In genomic region chr14:76556852-76557208, GRCm38 (mm10) we compare ENCODE assay signal across 8 mouse cellular contexts. TPM values are rescaled to one million over a fixed set of nuclear protein-coding genes. Genes with fewer than 3 reads are reported as not detected.
A peak's percentile ranks its signal among the peaks of the same experiment; 100 is the strongest.
DNase-seq lines count a peak whose midpoint lies in the region; ATAC-seq and TF ChIP-seq lines count a peak whose summit lies in the region.

Serp2 (minus strand) TSS chr14:76556889.

- H3K9ac ChIP-seq in kidney, postnatal 0 days (ENCODE audit: low read depth, low read length): peak within 1 kb of the TSS; percentile 72
- H3K9ac ChIP-seq in embryonic facial prominence, embryonic 11.5 days (replicated peaks; ENCODE audit: low read length): peak within 1 kb of the TSS; percentile 80
- peak within 1 kb of the TSS; percentile 65 for H3K9ac ChIP-seq in intestine, embryonic 14.5 days (ENCODE audit: low read length)
- peak within 1 kb of the TSS; percentile 89 for H3K9ac ChIP-seq in midbrain, embryonic 12.5 days (replicated peaks)

- no peaks in the 10 kb centered on the region for H3K4me1 ChIP-seq in kidney, postnatal 0 days (replicated peaks; ENCODE audit: insufficient read depth, low read length)
- peaks cover 2% of the 10 kb centered on the region for H3K4me1 ChIP-seq in embryonic facial prominence, embryonic 11.5 days (ENCODE audit: control insufficient read depth, insufficient read depth, low read length)
- H3K4me1 ChIP-seq in intestine, embryonic 14.5 days (replicated peaks; ENCODE audit: control insufficient read depth, insufficient read depth, low read length): peaks cover 12% of the 10 kb centered on the region; the same call in 1 of the 2 replicates
- H3K4me1 ChIP-seq in midbrain, embryonic 12.5 days: peaks cover 17% of the 10 kb centered on the region

- DNase-seq in kidney, postnatal 0 days (ENCODE audit: low spot score): no peak
- no peak for DNase-seq in kidney, adult 11 months
- DNase-seq in embryonic facial prominence, embryonic 11.5 days (ENCODE audit: low spot score): no peak
- DNase-seq in intestine, embryonic 14.5 days (ENCODE audit: low spot score): no peak
- DNase-seq in gastrocnemius, postnatal 4 days (ENCODE audit: low spot score in 2 of 2): no peak
- DNase-seq in ovary, postnatal 14 days (ENCODE audit: low spot score): no peak
- no peak for DNase-seq in embryo, embryonic 11 days

- ATAC-seq in kidney, postnatal 0 days (replicated peaks; ENCODE audit: low FRiP score, low read depth): peak; percentile 34
- ATAC-seq in embryonic facial prominence, embryonic 11.5 days (replicated peaks; ENCODE audit: insufficient number of reproducible peaks, low FRiP score, low TSS enrichment, low read depth): peak; percentile 29; the same call in 1 of the 2 replicates
- ATAC-seq in intestine, embryonic 14.5 days (replicated peaks; ENCODE audit: low FRiP score, low TSS enrichment, low read depth): no peak
- no peak for ATAC-seq in midbrain, embryonic 12.5 days (ENCODE audit: low FRiP score, low read depth)

- H3K36me3 ChIP-seq in kidney, postnatal 0 days (ENCODE audit: insufficient read depth, low read length): no peaks in the 10 kb centered on the region
- no peaks in the 10 kb centered on the region for H3K36me3 ChIP-seq in embryonic facial prominence, embryonic 11.5 days (replicated peaks; ENCODE audit: control insufficient read depth, insufficient read depth, low read depth, low read length)
- no peaks in the 10 kb centered on the region for H3K36me3 ChIP-seq in intestine, embryonic 14.5 days (ENCODE audit: control insufficient read depth, insufficient read depth, low read length)
- H3K36me3 ChIP-seq in midbrain, embryonic 12.5 days: no peaks in the 10 kb centered on the region

- H3K27ac ChIP-seq in kidney, postnatal 0 days: peak within 1 kb of the TSS; percentile 71; the same call in 1 of the 2 replicates
- H3K27ac ChIP-seq in embryonic facial prominence, embryonic 11.5 days (replicated peaks; ENCODE audit: low read depth, low read length): peak within 1 kb of the TSS; percentile 48
- H3K27ac ChIP-seq in intestine, embryonic 14.5 days (ENCODE audit: low read depth): peak within 1 kb of the TSS; percentile 72
- peak within 1 kb of the TSS; percentile 75 for H3K27ac ChIP-seq in midbrain, embryonic 12.5 days (replicated peaks)

- no peaks in the 10 kb centered on the region for H3K27me3 ChIP-seq in kidney, postnatal 0 days (ENCODE audit: insufficient read depth, low read length)
- no peaks in the 10 kb centered on the region for H3K27me3 ChIP-seq in embryonic facial prominence, embryonic 11.5 days (ENCODE audit: control insufficient read depth, insufficient read depth, low read length)
- no peaks in the 10 kb centered on the region for H3K27me3 ChIP-seq in intestine, embryonic 14.5 days (replicated peaks; ENCODE audit: control insufficient read depth, insufficient read depth, low read length)
- H3K27me3 ChIP-seq in midbrain, embryonic 12.5 days: peaks cover 17% of the 10 kb centered on the region

- peak within 1 kb of the TSS; percentile 95 for H3K4me2 ChIP-seq in kidney, postnatal 0 days (ENCODE audit: low read length)
- peak within 1 kb of the TSS; percentile 96 for H3K4me2 ChIP-seq in embryonic facial prominence, embryonic 11.5 days (ENCODE audit: low read depth, low read length)
- H3K4me2 ChIP-seq in intestine, embryonic 14.5 days (ENCODE audit: low read length): peak within 1 kb of the TSS; percentile 93
- H3K4me2 ChIP-seq in midbrain, embryonic 12.5 days (replicated peaks): peak within 1 kb of the TSS; percentile 89

- WGBS in kidney, postnatal 0 days: 10% methylated on average over 17 of the region's 17 CpGs
- WGBS in embryonic facial prominence, embryonic 11.5 days: 11% methylated on average over 17 of the region's 17 CpGs
- WGBS in intestine, embryonic 14.5 days: 8% methylated on average over 17 of the region's 17 CpGs
- 9% methylated on average over 16 of the region's 17 CpGs for WGBS in midbrain, embryonic 12.5 days

- TF ChIP-seq CTCF in kidney, postnatal 0 days (IDR thresholded peaks at IDR 0.05; ENCODE audit: low read depth): no peak

- peak within 1 kb of the TSS; percentile 57 for H3K4me3 ChIP-seq in kidney, postnatal 0 days (replicated peaks; ENCODE audit: low read depth, low read length)
- H3K4me3 ChIP-seq in embryonic facial prominence, embryonic 11.5 days (ENCODE audit: low read depth, low read length): peak within 1 kb of the TSS; percentile 66
- H3K4me3 ChIP-seq in intestine, embryonic 14.5 days (ENCODE audit: low read depth, low read length): peak within 1 kb of the TSS; percentile 64
- peak within 1 kb of the TSS; percentile 77 for H3K4me3 ChIP-seq in midbrain, embryonic 12.5 days

- H3K9me3 ChIP-seq in kidney, postnatal 0 days (replicated peaks; ENCODE audit: low read length): no peaks in the 10 kb centered on the region
- H3K9me3 ChIP-seq in embryonic facial prominence, embryonic 11.5 days (replicated peaks; ENCODE audit: control insufficient read depth, low read length): no peaks in the 10 kb centered on the region
- no peaks in the 10 kb centered on the region for H3K9me3 ChIP-seq in intestine, embryonic 14.5 days (ENCODE audit: control insufficient read depth, low read length)
- H3K9me3 ChIP-seq in midbrain, embryonic 12.5 days: no peaks in the 10 kb centered on the region

RNA-seq across cellular contexts. Expression of gene Serp2, which starts in this region (rescaled TPM):
- polyA plus RNA-seq in kidney, postnatal 0 days (2015; fragmentation: Nextera tagmentation; extraction: Ambion mirVana): 13.1 and 13.7 TPM in 2 replicates
- 23.7 and 26.7 TPM in 2 replicates for polyA plus RNA-seq in embryonic facial prominence, embryonic 11.5 days (2014; fragmentation: Nextera tagmentation; extraction: Ambion mirVana)
- polyA plus RNA-seq in intestine, embryonic 14.5 days (2014; fragmentation: Nextera tagmentation; extraction: Ambion mirVana): 13.0 and 13.6 TPM in 2 replicates
- polyA plus RNA-seq in midbrain, embryonic 12.5 days (2016; fragmentation: Nextera tagmentation; extraction: Ambion mirVana): 52.7 and 56.6 TPM in 2 replicates
- 1 to 10 TPM; 3.2 to 3.8 TPM for total RNA-seq in gastrocnemius, postnatal 4 days (2021)

Comparison
In these comparisons a context has a peak if more than half of its experiments do, and no peak if none do; other contexts are left out.
1. ATAC-seq: peak in kidney, postnatal 0 days (single experiment) and embryonic facial prominence, embryonic 11.5 days (single experiment); none in intestine, embryonic 14.5 days (single experiment) and midbrain, embryonic 12.5 days (single experiment).
2. Peak in every context shown above with its lines, with median percentiles within 50 percentile points of each other: H3K27ac ChIP-seq, H3K4me2 ChIP-seq, H3K4me3 ChIP-seq and H3K9ac ChIP-seq.